Mouse (Mus musculus) hindbrain, embryonic 13.5 days (tissue): ENCODE measurements around the gene Dspp. TPM values are rescaled to one million over a fixed set of nuclear protein-coding genes. Genes with fewer than 3 reads are reported as not detected.

Experiments used
- ATAC-seq: fragments of 200-750 bp; cut with Nextera tagmentation; 2 replicates; pipeline ENCODE4 v1.8.0; 2017; ENCODE audit warnings: moderate TSS enrichment; ENCODE audit not compliant: low FRiP score
- H3K27ac ChIP-seq: fragments of 300-500 bp; sonication (generic); 2 replicates; pipeline ENCODE4 v1.5.1; 2015; ENCODE audit warnings: inconsistent platforms, mild to moderate bottlenecking, moderate library complexity
- H3K27me3 ChIP-seq: fragments of 300-500 bp; sonication (generic); 2 replicates; pipeline ENCODE4 v1.6.1; 2015; ENCODE audit warnings: mild to moderate bottlenecking, inconsistent platforms
- H3K36me3 ChIP-seq: fragments of 300-500 bp; sonication (generic); 2 replicates; pipeline ENCODE4 v1.6.1; 2015; ENCODE audit warnings: mild to moderate bottlenecking, inconsistent platforms
- H3K4me1 ChIP-seq: fragments of 300-500 bp; sonication (generic); replicated peaks from 2 replicates; pipeline ENCODE4 v1.6.1; 2015; ENCODE audit warnings: inconsistent platforms
- H3K4me2 ChIP-seq: fragments of 300-500 bp; sonication (generic); 2 replicates; pipeline ENCODE4 v1.6.1; 2015; ENCODE audit warnings: inconsistent platforms, mild to moderate bottlenecking, moderate library complexity
- H3K4me3 ChIP-seq: fragments of 300-500 bp; sonication (generic); 2 replicates; pipeline ENCODE4 v1.5.1; 2015; ENCODE audit warnings: mild to moderate bottlenecking, inconsistent platforms
- H3K9ac ChIP-seq: fragments of 300-500 bp; sonication (generic); 2 replicates; pipeline ENCODE4 v1.6.1; 2015; ENCODE audit warnings: mild to moderate bottlenecking, inconsistent platforms
- H3K9me3 ChIP-seq: fragments of 300-500 bp; sonication (generic); 2 replicates; pipeline ENCODE4 v1.6.1; 2016; ENCODE audit warnings: inconsistent platforms
- WGBS: fragments of 180-500 bp; shearing (Covaris S2); methylation state at CpG from one replicate; pipeline ENCODE4 v1.1.7; 2015; 5-methylcytosine and 5-hydroxymethylcytosine counted together
- polyA plus RNA-seq: library from polyadenylated mRNA; unstranded; fragments of >200 nt; fragmentation: Nextera tagmentation; extraction: Ambion mirVana; gene quantifications from 2 replicates; pipeline ENCODE4 v1.2.1, GENCODE M21; 2015

The Dspp gene
- not detected in 2 replicates for polyA plus RNA-seq

GRCm38 (mm10) chr5:104170412-104170811 is at the start of gene Dspp:
Gene Dspp, plus strand, starts transcription at chr5:104170712.
- H3K27me3 ChIP-seq, result no peaks in the 10 kb centered on the region

GRCm38 (mm10) chr5:104124016-104124658 is 46.4 kb upstream of the Dspp start:
- H3K9ac ChIP-seq, result no peak overlapping the region
- H3K36me3 ChIP-seq, result no peaks in the 10 kb centered on the region
- no peaks in the 10 kb centered on the region for H3K27me3 ChIP-seq
- H3K4me3 ChIP-seq, result no peak overlapping the region
- H3K4me2 ChIP-seq, result no peak overlapping the region
- 85% methylated on average over 6 of the region's 6 CpGs for WGBS
- ATAC-seq, result no peak
- no peaks in the 10 kb centered on the region for H3K9me3 ChIP-seq
- H3K4me1 ChIP-seq, result peaks cover 8% of the 10 kb centered on the region; the same call in 1 of the 2 replicates
- H3K27ac ChIP-seq, result no peak overlapping the region

More at GRCm38 (mm10) chr5:104170412-104170811, at the start of gene Dspp:
- WGBS, result 92% methylated on average over 7 of the region's 7 CpGs
- Histone ChIP-seq H3K36me3 (no peaks in the 10 kb centered on the region), H3K27ac (no peak within 1 kb of the TSS), H3K9ac (no peak within 1 kb of the TSS), H3K9me3 (no peaks in the 10 kb centered on the region), H3K4me3 (no peak within 1 kb of the TSS), H3K4me1 (no peaks in the 10 kb centered on the region), H3K4me2 (no peak within 1 kb of the TSS)
- no peak for ATAC-seq

- no peak for ATAC-seq
- Histone ChIP-seq H3K4me1 (peaks cover 8% of the 10 kb centered on the region; the same call in 1 of the 2 replicates), H3K36me3 (no peaks in the 10 kb centered on the region), H3K27me3 (no peaks in the 10 kb centered on the region), H3K4me2 (no peak overlapping the region), H3K9ac (no peak overlapping the region), H3K9me3 (no peaks in the 10 kb centered on the region), H3K27ac (no peak overlapping the region), H3K4me3 (no peak overlapping the region)
- 87% methylated on average over 12 of the region's 12 CpGs for WGBS
These were observed 43.8 kb upstream of the Dspp start for GRCm38 (mm10) chr5:104126561-104127320.

- 85% methylated on average over 1 of the region's 1 CpGs for WGBS
- H3K4me3 ChIP-seq, result no peak overlapping the region
- no peak overlapping the region for H3K9ac ChIP-seq
- no peaks in the 10 kb centered on the region for H3K27me3 ChIP-seq
- H3K4me1 ChIP-seq, result peaks cover 8% of the 10 kb centered on the region; the same call in 1 of the 2 replicates
- H3K27ac ChIP-seq, result no peak overlapping the region
- H3K9me3 ChIP-seq, result no peaks in the 10 kb centered on the region
- no peaks in the 10 kb centered on the region for H3K36me3 ChIP-seq
- ATAC-seq, result no peak
- no peak overlapping the region for H3K4me2 ChIP-seq
These were observed 43.2 kb upstream of the Dspp start for GRCm38 (mm10) chr5:104127351-104127750.

GRCm38 (mm10) chr5:104128281-104129031 is 42.1 kb upstream of the Dspp start:
- Histone ChIP-seq H3K27me3 (no peaks in the 10 kb centered on the region), H3K4me3 (no peak overlapping the region), H3K27ac (no peak overlapping the region), H3K4me2 (no peak overlapping the region), H3K9ac (no peak overlapping the region), H3K36me3 (no peaks in the 10 kb centered on the region), H3K4me1 (peaks cover 8% of the 10 kb centered on the region; the same call in 1 of the 2 replicates), H3K9me3 (no peaks in the 10 kb centered on the region)
- WGBS, result 64% methylated on average over 12 of the region's 12 CpGs
- no peak for ATAC-seq

- Histone ChIP-seq H3K4me3 (no peak overlapping the region), H3K4me2 (no peak overlapping the region), H3K27me3 (no peaks in the 10 kb centered on the region), H3K27ac (no peak overlapping the region), H3K9me3 (no peaks in the 10 kb centered on the region), H3K36me3 (no peaks in the 10 kb centered on the region), H3K9ac (no peak overlapping the region), H3K4me1 (peaks cover 8% of the 10 kb centered on the region; the same call in 1 of the 2 replicates)
- WGBS, result 94% methylated on average over 4 of the region's 4 CpGs
- no peak for ATAC-seq
These were observed 39.6 kb upstream of the Dspp start for GRCm38 (mm10) chr5:104130891-104131290.

- no peaks in the 10 kb centered on the region for H3K36me3 ChIP-seq
- no peak overlapping the region for H3K4me2 ChIP-seq
- H3K27ac ChIP-seq, result no peak overlapping the region
- no peak for ATAC-seq
- no peaks in the 10 kb centered on the region for H3K27me3 ChIP-seq
- H3K4me1 ChIP-seq, result peaks cover 8% of the 10 kb centered on the region; the same call in 1 of the 2 replicates
- H3K9me3 ChIP-seq, result no peaks in the 10 kb centered on the region
- H3K4me3 ChIP-seq, result no peak overlapping the region
- WGBS, result 72% methylated on average over 4 of the region's 4 CpGs
- H3K9ac ChIP-seq, result no peak overlapping the region
These were observed 39.0 kb upstream of the Dspp start for GRCm38 (mm10) chr5:104131544-104131943.

GRCm38 (mm10) chr5:104133752-104134151 is 36.8 kb upstream of the Dspp start:
- Histone ChIP-seq H3K36me3 (no peaks in the 10 kb centered on the region), H3K9ac (no peak overlapping the region), H3K4me2 (no peak overlapping the region), H3K27me3 (no peaks in the 10 kb centered on the region), H3K9me3 (no peaks in the 10 kb centered on the region), H3K4me1 (0 out of 2 replicates have a peak, but pooled peaks cover 2% of the 10 kb centered on the region), H3K27ac (no peak overlapping the region), H3K4me3 (no peak overlapping the region)
- ATAC-seq, result no peak
- 85% methylated on average over 4 of the region's 4 CpGs for WGBS

- Histone ChIP-seq H3K4me2 (no peak overlapping the region), H3K27me3 (no peaks in the 10 kb centered on the region), H3K4me3 (no peak overlapping the region), H3K9me3 (no peaks in the 10 kb centered on the region), H3K36me3 (no peaks in the 10 kb centered on the region), H3K4me1 (no peaks in the 10 kb centered on the region), H3K9ac (no peak overlapping the region), H3K27ac (no peak overlapping the region)
- WGBS, result 77% methylated on average over 10 of the region's 10 CpGs
- ATAC-seq, result no peak
These were observed 32.5 kb upstream of the Dspp start for GRCm38 (mm10) chr5:104137920-104138541.

- WGBS, result 91% methylated on average over 2 of the region's 2 CpGs
- Histone ChIP-seq H3K9ac (no peak overlapping the region), H3K36me3 (no peaks in the 10 kb centered on the region), H3K27me3 (no peaks in the 10 kb centered on the region), H3K9me3 (no peaks in the 10 kb centered on the region), H3K4me3 (no peak overlapping the region), H3K27ac (no peak overlapping the region), H3K4me2 (no peak overlapping the region), H3K4me1 (no peaks in the 10 kb centered on the region)
- ATAC-seq, result no peak
These were observed 29.4 kb upstream of the Dspp start for GRCm38 (mm10) chr5:104141067-104141466.

- Histone ChIP-seq H3K4me3 (no peak overlapping the region), H3K27me3 (no peaks in the 10 kb centered on the region), H3K9ac (no peak overlapping the region), H3K4me2 (no peak overlapping the region), H3K4me1 (no peaks in the 10 kb centered on the region), H3K9me3 (no peaks in the 10 kb centered on the region), H3K36me3 (no peaks in the 10 kb centered on the region), H3K27ac (no peak overlapping the region)
- WGBS, result 79% methylated on average over 4 of the region's 4 CpGs
- ATAC-seq, result no peak
These were observed 26.5 kb upstream of the Dspp start for GRCm38 (mm10) chr5:104144057-104144456.

- H3K4me1 ChIP-seq, result no peaks in the 10 kb centered on the region
- H3K9ac ChIP-seq, result no peak overlapping the region
- H3K9me3 ChIP-seq, result no peaks in the 10 kb centered on the region
- ATAC-seq, result no peak
- H3K4me2 ChIP-seq, result no peak overlapping the region
- H3K36me3 ChIP-seq, result no peaks in the 10 kb centered on the region
- H3K27me3 ChIP-seq, result no peaks in the 10 kb centered on the region
- H3K27ac ChIP-seq, result no peak overlapping the region
- no peak overlapping the region for H3K4me3 ChIP-seq
- 76% methylated on average over 7 of the region's 7 CpGs for WGBS
These were observed 21.2 kb upstream of the Dspp start for GRCm38 (mm10) chr5:104149349-104149748.
